Mouse (Mus musculus) sigmoid colon, adult 10 weeks (tissue): ENCODE measurements around the gene Strn3. TPM values are rescaled to one million over a fixed set of nuclear protein-coding genes. Genes with fewer than 3 reads are reported as not detected.

Experiments used
- polyA plus RNA-seq: library from polyadenylated mRNA; stranded (reverse); fragments of 350-450 nt; fragmentation: Illumina TruSeq; extraction: RNeasy Lipid Tissue Mini Kit (QIAGEN cat#74804); gene quantifications from one replicate; pipeline ENCODE4 v1.2.3, GENCODE M21; 2014; ENCODE audit warnings: low read depth, low replicate concordance

Gene Strn3
- polyA plus RNA-seq: 144 TPM

GRCm38 (mm10) chr12:51691845-51692632 lies at the start of gene Strn3:
Gene Strn3 (minus strand): TSS chr12:51691897.

GRCm38 (mm10) chr12:51690893-51691844 lies 528 bp downstream of the Strn3 start, which contains the start of gene Ap4s1:
Gene Ap4s1 (plus strand): TSS chr12:51691033.

GRCm38 (mm10) chr12:51593229-51594029 lies 98.3 kb downstream of the Strn3 start, which contains the start of gene Coch:
Gene Coch (plus strand): TSS chr12:51593341.

Other genes starting within 250 kb of the Strn3 start
- gene Coch, start 98.6 kb downstream of the Strn3 start, polyA plus RNA-seq: 1.1 TPM
- 41.3 TPM for gene Ap4s1, start 864 bp downstream of the Strn3 start, polyA plus RNA-seq
- 89.6 TPM for gene Hectd1, start 137.6 kb upstream of the Strn3 start, polyA plus RNA-seq